Comparison of ENCODE assay signal across 8 mouse cellular contexts in genomic region chr13:93771031-93771587, GRCm38 (mm10). TPM values are rescaled to one million over a fixed set of nuclear protein-coding genes. Genes with fewer than 3 reads are reported as not detected.
A peak's percentile ranks its signal among the peaks of the same experiment; 100 is the strongest.
DNase-seq lines count a peak whose midpoint lies in the region; ATAC-seq and TF ChIP-seq lines count a peak whose summit lies in the region.

No protein-coding gene starts in this region.

- H3K27ac ChIP-seq in thymus, adult 2 months (ENCODE audit: control insufficient read depth, insufficient read depth, low read length): no peak overlapping the region
- peak overlapping the region; percentile 91 for H3K27ac ChIP-seq in hindbrain, embryonic 13.5 days
- peak overlapping the region; percentile 93 for H3K27ac ChIP-seq in midbrain, embryonic 10.5 days (replicated peaks)

- H3K4me1 ChIP-seq in thymus, adult 2 months (replicated peaks; ENCODE audit: control insufficient read depth, insufficient read depth, low read length): no peaks in the 10 kb centered on the region
- H3K4me1 ChIP-seq in hindbrain, embryonic 13.5 days (replicated peaks): peaks cover 19% of the 10 kb centered on the region
- H3K4me1 ChIP-seq in midbrain, embryonic 10.5 days: peaks cover 17% of the 10 kb centered on the region

- peak overlapping the region; percentile 88 for H3K9ac ChIP-seq in hindbrain, embryonic 13.5 days

- H3K27me3 ChIP-seq in thymus, adult 2 months (ENCODE audit: control insufficient read depth, insufficient read depth, low read length): no peaks in the 10 kb centered on the region
- 0 out of 2 replicates have a peak, but pooled peaks cover 5% of the 10 kb centered on the region for H3K27me3 ChIP-seq in hindbrain, embryonic 13.5 days
- peaks cover 38% of the 10 kb centered on the region for H3K27me3 ChIP-seq in midbrain, embryonic 10.5 days (ENCODE audit: low read depth, poor library complexity, severe bottlenecking)

- no peaks in the 10 kb centered on the region for H3K9me3 ChIP-seq in hindbrain, embryonic 13.5 days
- no peaks in the 10 kb centered on the region for H3K9me3 ChIP-seq in midbrain, embryonic 10.5 days (replicated peaks)

- 7% methylated on average over 9 of the region's 9 CpGs for WGBS in thymus, adult 2 months
- WGBS in hindbrain, embryonic 13.5 days: 34% methylated on average over 9 of the region's 9 CpGs
- WGBS in midbrain, embryonic 10.5 days: 49% methylated on average over 9 of the region's 9 CpGs

- no peak for TF ChIP-seq CTCF in thymus, adult 2 months (IDR thresholded peaks at IDR 0.05; ENCODE audit: borderline replicate concordance, control insufficient read depth, extremely low read depth, insufficient read depth, low read length, poor library complexity)

- peak; percentile 17 for DNase-seq in cerebellum, adult 8-10 months
- no peak for DNase-seq in cerebellum, adult 9-11 months
- DNase-seq in thymus, adult 2 months: no peak
- DNase-seq in thymus, postnatal 14 days: no peak
- peak; percentile 30 for DNase-seq in midbrain, embryonic 10.5 days (ENCODE audit: low spot score)
- DNase-seq in layer of hippocampus, adult 9-11 months: no peak
- DNase-seq in yolk sac, embryonic 10.5 days (ENCODE audit: low spot score): no peak

- peak overlapping the region; percentile 83 for H3K4me3 ChIP-seq in thymus, adult 2 months (ENCODE audit: control insufficient read depth, insufficient read depth, low read length)
- H3K4me3 ChIP-seq in hindbrain, embryonic 13.5 days: peak overlapping the region; percentile 62
- peak overlapping the region; percentile 64 for H3K4me3 ChIP-seq in midbrain, embryonic 10.5 days

- H3K4me2 ChIP-seq in hindbrain, embryonic 13.5 days: peak overlapping the region; percentile 90

- TF ChIP-seq POLR2A in thymus, adult 2 months (IDR thresholded peaks at IDR 0.05; ENCODE audit: control insufficient read depth, extremely low read depth, insufficient read depth, low read length, poor library complexity): no peak

- no peaks in the 10 kb centered on the region for H3K36me3 ChIP-seq in thymus, adult 2 months (ENCODE audit: control insufficient read depth, insufficient read depth, low read length)
- no peaks in the 10 kb centered on the region for H3K36me3 ChIP-seq in hindbrain, embryonic 13.5 days
- no peaks in the 10 kb centered on the region for H3K36me3 ChIP-seq in midbrain, embryonic 10.5 days

- ATAC-seq in hindbrain, embryonic 13.5 days (ENCODE audit: low FRiP score): 0 out of 2 replicates have a peak, but pooled peaks have one; percentile 47

RNA-seq across cellular contexts. Expression of gene Arsb, which starts 0.3 kb away (rescaled TPM):
- 17.9 and 19.1 TPM in 2 replicates for polyA plus RNA-seq in thymus, adult 2 months (2012; rRNA removed)
- polyA plus RNA-seq in hindbrain, embryonic 13.5 days (2015; fragmentation: Nextera tagmentation; extraction: Ambion mirVana): 6.1 and 7.4 TPM in 2 replicates
- polyA plus RNA-seq in midbrain, embryonic 10.5 days (2016; fragmentation: Nextera tagmentation; extraction: Ambion mirVana): 4.5 and 6.5 TPM in 2 replicates

Comparison
In these comparisons a context has a peak if more than half of its experiments do, and no peak if none do; other contexts are left out.
1. DNase-seq: peak in cerebellum, adult 8-10 months (single experiment) and midbrain, embryonic 10.5 days (single experiment); none in cerebellum, adult 9-11 months (single experiment), thymus, adult 2 months (single experiment), thymus, postnatal 14 days (single experiment), layer of hippocampus, adult 9-11 months (single experiment) and yolk sac, embryonic 10.5 days (single experiment).
2. Peak in every context shown above with its lines, with median percentiles within 50 percentile points of each other: H3K4me3 ChIP-seq.